Comparison of ENCODE assay signal across 8 mouse cellular contexts in the genomic region with DNA sequence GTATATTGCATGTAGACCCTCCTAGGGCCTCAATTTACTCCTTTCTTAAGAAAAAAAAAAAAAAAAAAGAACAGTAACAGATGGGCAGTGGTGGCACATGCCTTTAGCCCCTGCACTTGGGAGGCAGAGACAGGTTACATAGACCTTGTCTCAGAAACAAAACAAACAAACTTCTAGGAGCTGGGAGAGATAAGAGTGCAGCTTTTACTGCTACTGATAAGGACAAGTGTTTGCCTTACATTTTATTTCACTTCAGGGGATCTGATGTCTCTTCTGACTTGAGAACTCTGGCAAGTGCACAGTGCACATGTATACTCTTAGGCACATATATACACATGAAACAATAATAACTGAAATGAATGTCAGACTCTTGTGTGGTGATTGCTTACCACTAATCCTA. TPM values are rescaled to one million over a fixed set of nuclear protein-coding genes. Genes with fewer than 3 reads are reported as not detected.
DNase-seq lines count a peak whose midpoint lies in the region; ATAC-seq and TF ChIP-seq lines count a peak whose summit lies in the region.

No protein-coding gene starts in this region.

- ATAC-seq in embryonic facial prominence, embryonic 11.5 days (replicated peaks; ENCODE audit: insufficient number of reproducible peaks, low FRiP score, low TSS enrichment, low read depth), result no peak
- no peak for ATAC-seq in hindbrain, embryonic 15.5 days (ENCODE audit: low FRiP score, low read depth)

- no peak for DNase-seq in left cerebral cortex, adult 2 months (ENCODE audit: extremely low spot score in 1 of 2, low spot score in 2 of 2)
- no peak for DNase-seq in left cerebral cortex, adult 11 months (ENCODE audit: low spot score)
- no peak for DNase-seq in embryonic facial prominence, embryonic 11.5 days (ENCODE audit: low spot score)
- no peak for DNase-seq in adrenal gland, adult 18-20 months (ENCODE audit: low spot score in 2 of 2)
- DNase-seq in urinary bladder, postnatal 36 days (ENCODE audit: low spot score in 2 of 2), result no peak
- no peak for DNase-seq in left cerebral cortex, postnatal 14 days (ENCODE audit: low spot score in 2 of 2)

- H3K9me3 ChIP-seq in embryonic facial prominence, embryonic 11.5 days (replicated peaks; ENCODE audit: control insufficient read depth, low read length), result no peaks in the 10 kb centered on the region
- H3K9me3 ChIP-seq in hindbrain, embryonic 15.5 days, result no peaks in the 10 kb centered on the region

- peaks cover 17% of the 10 kb centered on the region for H3K79me2 ChIP-seq in myocyte (ENCODE audit: control insufficient read depth, insufficient read depth)

- no peak for TF ChIP-seq CTCF in left cerebral cortex, adult 2 months (IDR thresholded peaks at IDR 0.05)

- intact Hi-C loops in left cerebral cortex, adult 2 months (cut with DNase I), result no loop called here
- intact Hi-C loops in left cerebral cortex, postnatal 14 days (cut with DNase I), result no loop called here

- TF ChIP-seq POLR2A in myocyte (IDR thresholded peaks at IDR 0.05; ENCODE audit: insufficient read length, low read depth), result no peak

- H3K9ac ChIP-seq in embryonic facial prominence, embryonic 11.5 days (replicated peaks; ENCODE audit: low read length), result peak overlapping the region; percentile 58; the same call in 1 of the 2 replicates
- H3K9ac ChIP-seq in hindbrain, embryonic 15.5 days, result no peak overlapping the region

- H3K36me3 ChIP-seq in embryonic facial prominence, embryonic 11.5 days (replicated peaks; ENCODE audit: control insufficient read depth, insufficient read depth, low read depth, low read length), result no peaks in the 10 kb centered on the region
- H3K36me3 ChIP-seq in hindbrain, embryonic 15.5 days, result no peaks in the 10 kb centered on the region
- H3K36me3 ChIP-seq in myocyte (ENCODE audit: control insufficient read depth, insufficient read depth), result no peaks in the 10 kb centered on the region

- peaks cover 8% of the 10 kb centered on the region for H3K4me1 ChIP-seq in embryonic facial prominence, embryonic 11.5 days (ENCODE audit: control insufficient read depth, insufficient read depth, low read length)
- peaks cover 47% of the 10 kb centered on the region for H3K4me1 ChIP-seq in hindbrain, embryonic 15.5 days (replicated peaks)

- peak overlapping the region; percentile 81 for H3K4me2 ChIP-seq in embryonic facial prominence, embryonic 11.5 days (ENCODE audit: low read depth, low read length)
- peak overlapping the region; percentile 51 for H3K4me2 ChIP-seq in hindbrain, embryonic 15.5 days
- peak overlapping the region; percentile 82 for H3K4me2 ChIP-seq in myocyte (ENCODE audit: low read depth)

- H3K4me3 ChIP-seq in left cerebral cortex, adult 2 months, result no peak overlapping the region
- no peak overlapping the region; the same call in 1 of the 2 replicates for H3K4me3 ChIP-seq in embryonic facial prominence, embryonic 11.5 days (ENCODE audit: low read depth, low read length)
- no peak overlapping the region for H3K4me3 ChIP-seq in hindbrain, embryonic 15.5 days
- no peak overlapping the region for H3K4me3 ChIP-seq in myocyte

- peak overlapping the region; percentile 6; the same call in 1 of the 2 replicates for H3K27ac ChIP-seq in left cerebral cortex, adult 2 months
- peak overlapping the region; percentile 99 for H3K27ac ChIP-seq in embryonic facial prominence, embryonic 11.5 days (replicated peaks; ENCODE audit: low read depth, low read length)
- H3K27ac ChIP-seq in hindbrain, embryonic 15.5 days (replicated peaks), result 0 out of 2 replicates have a peak overlapping the region, but pooled peaks have one; percentile 61

- no peak overlapping the region for H3ac ChIP-seq in myocyte (ENCODE audit: control insufficient read depth, insufficient read length)

- H3K27me3 ChIP-seq in embryonic facial prominence, embryonic 11.5 days (ENCODE audit: control insufficient read depth, insufficient read depth, low read length), result no peaks in the 10 kb centered on the region
- no peaks in the 10 kb centered on the region for H3K27me3 ChIP-seq in hindbrain, embryonic 15.5 days
- no peaks in the 10 kb centered on the region for H3K27me3 ChIP-seq in myocyte (ENCODE audit: control insufficient read depth, insufficient read depth, insufficient read length)

TF ChIP-seq in myocyte, 11 proteins besides CTCF, POLR2A, EP300 and RAD21:
- TF ChIP-seq MAX (IDR thresholded peaks at IDR 0.05; ENCODE audit: low read depth), result no peak
- no peak for TF ChIP-seq REST (IDR thresholded peaks at IDR 0.05; ENCODE audit: insufficient read depth, insufficient read length)
- no peak for TF ChIP-seq E2F4 (IDR thresholded peaks at IDR 0.05; ENCODE audit: insufficient read depth)
- no peak for TF ChIP-seq SRF (IDR thresholded peaks at IDR 0.05; ENCODE audit: control insufficient read depth, insufficient read length, low read depth)
- TF ChIP-seq TCF12 (IDR thresholded peaks at IDR 0.05; ENCODE audit: insufficient read depth, poor library complexity, severe bottlenecking), result no peak
- TF ChIP-seq CEBPB (IDR thresholded peaks at IDR 0.05; ENCODE audit: insufficient read depth, poor library complexity, severe bottlenecking), result no peak
- TF ChIP-seq MYOG (IDR thresholded peaks at IDR 0.05; ENCODE audit: control insufficient read depth in 1 of 3, insufficient read depth in 1 of 3, insufficient read length in 2 of 3, low read depth in 2 of 3), result no peak

RNA-seq across cellular contexts. Expression of gene Ier2, which starts 5.4 kb away (rescaled TPM):
- 10 to 100 TPM; 17.5 to 17.9 TPM for total RNA-seq in left cerebral cortex, adult 2 months (2021)
- 86.9 and 89.6 TPM in 2 replicates for polyA plus RNA-seq in embryonic facial prominence, embryonic 11.5 days (2014; fragmentation: Nextera tagmentation; extraction: Ambion mirVana)
- 18.8 and 24.5 TPM in 2 replicates for polyA plus RNA-seq in hindbrain, embryonic 15.5 days (2015; fragmentation: Nextera tagmentation; extraction: Ambion mirVana)
- 75.7 TPM for polyA plus RNA-seq in myocyte (2012; fragmentation: generic; extraction: Trizol)
- 10 to 100 TPM; 20.7 to 24.6 TPM for total RNA-seq in adrenal gland, adult 18-20 months (2021)
- 10 to 100 TPM; 12.6 to 14.8 TPM for total RNA-seq in left cerebral cortex, postnatal 14 days (2021)

RNA-seq across cellular contexts. Expression of gene Trmt1, which starts 28.9 kb away (rescaled TPM):
- 100 to 1,000 TPM; 108 to 115 TPM for total RNA-seq in left cerebral cortex, adult 2 months (2021)
- polyA plus RNA-seq in embryonic facial prominence, embryonic 11.5 days (2014; fragmentation: Nextera tagmentation; extraction: Ambion mirVana), result 61.5 and 64.7 TPM in 2 replicates
- polyA plus RNA-seq in hindbrain, embryonic 15.5 days (2015; fragmentation: Nextera tagmentation; extraction: Ambion mirVana), result 62.5 and 65.9 TPM in 2 replicates
- polyA plus RNA-seq in myocyte (2012; fragmentation: generic; extraction: Trizol), result 94.4 TPM
- 10 to 100 TPM; 66.3 to 79.0 TPM for total RNA-seq in adrenal gland, adult 18-20 months (2021)
- 10 to 100 TPM; 89.3 to 96.7 TPM for total RNA-seq in left cerebral cortex, postnatal 14 days (2021)

RNA-seq across cellular contexts. Expression of gene Nacc1, which starts 30.5 kb away (rescaled TPM):
- total RNA-seq in left cerebral cortex, adult 2 months (2021), result 10 to 100 TPM; 95.5 to 96.8 TPM
- 21.0 and 21.1 TPM in 2 replicates for polyA plus RNA-seq in embryonic facial prominence, embryonic 11.5 days (2014; fragmentation: Nextera tagmentation; extraction: Ambion mirVana)
- polyA plus RNA-seq in hindbrain, embryonic 15.5 days (2015; fragmentation: Nextera tagmentation; extraction: Ambion mirVana), result 13.6 and 16.1 TPM in 2 replicates
- 56.1 TPM for polyA plus RNA-seq in myocyte (2012; fragmentation: generic; extraction: Trizol)
- 10 to 100 TPM; 71.3 to 77.8 TPM for total RNA-seq in adrenal gland, adult 18-20 months (2021)
- 10 to 100 TPM; 90.2 to 91.9 TPM for total RNA-seq in left cerebral cortex, postnatal 14 days (2021)

RNA-seq across cellular contexts. Expression of gene Lyl1, which starts 44.1 kb away (rescaled TPM):
- 1 to 10 TPM; 1.6 to 2.6 TPM for total RNA-seq in left cerebral cortex, adult 2 months (2021)
- polyA plus RNA-seq in embryonic facial prominence, embryonic 11.5 days (2014; fragmentation: Nextera tagmentation; extraction: Ambion mirVana), result 4.6 and 5.3 TPM in 2 replicates
- polyA plus RNA-seq in hindbrain, embryonic 15.5 days (2015; fragmentation: Nextera tagmentation; extraction: Ambion mirVana), result 3.1 and 3.6 TPM in 2 replicates
- polyA plus RNA-seq in myocyte (2012; fragmentation: generic; extraction: Trizol), result not detected
- total RNA-seq in adrenal gland, adult 18-20 months (2021), result 1 to 10 TPM; 2.7 to 2.8 TPM
- 1 to 10 TPM; 2.7 to 4.3 TPM for total RNA-seq in left cerebral cortex, postnatal 14 days (2021)

Comparison
In these comparisons a context has a peak if more than half of its experiments do, and no peak if none do; other contexts are left out.
1. H3K27ac ChIP-seq: peak in every context shown above with its lines; median percentile 99 in embryonic facial prominence, embryonic 11.5 days; 61 in hindbrain, embryonic 15.5 days; 6 in left cerebral cortex, adult 2 months.